Mouse (Mus musculus) Muller cell, postnatal 12 days (primary cell): Measurements from ENCODE around the gene Acvr1.
A peak's percentile ranks its signal among the peaks of the same experiment; 100 is the strongest.

Experiments used
- DNase-seq: peaks from one replicate; pipeline ENCODE4 v3.0.0-alpha.2; 2015; ENCODE audit errors: inconsistent ontology term

Acvr1 gene

GRCm38 (mm10) chr2:58520727-58521126 is 46.2 kb downstream of the Acvr1 start:
- DNase-seq, result no peak

GRCm38 (mm10) chr2:58518517-58518916 is 48.4 kb downstream of the Acvr1 start:
- DNase-seq, result no peak

DNA sequence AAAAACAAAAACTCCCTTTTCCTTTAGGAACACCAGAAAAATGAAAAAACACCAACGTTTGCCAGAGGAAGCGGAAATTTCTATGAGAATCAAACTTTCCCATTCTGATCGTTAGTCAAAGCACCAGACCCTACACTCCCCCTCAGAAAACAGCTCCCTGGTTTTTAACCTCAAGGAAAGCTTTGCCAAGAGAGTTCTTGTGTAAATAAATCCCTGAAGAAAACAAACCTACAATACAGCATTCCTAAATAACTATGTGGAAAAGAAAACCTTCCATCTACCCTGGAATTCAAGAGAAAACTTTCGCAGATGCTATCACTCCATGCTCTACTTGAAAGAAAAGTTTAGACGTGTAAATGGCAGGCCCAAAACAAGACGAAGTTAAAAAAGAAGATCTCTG is 50.0 kb downstream of the Acvr1 start:
- no peak for DNase-seq

DNA sequence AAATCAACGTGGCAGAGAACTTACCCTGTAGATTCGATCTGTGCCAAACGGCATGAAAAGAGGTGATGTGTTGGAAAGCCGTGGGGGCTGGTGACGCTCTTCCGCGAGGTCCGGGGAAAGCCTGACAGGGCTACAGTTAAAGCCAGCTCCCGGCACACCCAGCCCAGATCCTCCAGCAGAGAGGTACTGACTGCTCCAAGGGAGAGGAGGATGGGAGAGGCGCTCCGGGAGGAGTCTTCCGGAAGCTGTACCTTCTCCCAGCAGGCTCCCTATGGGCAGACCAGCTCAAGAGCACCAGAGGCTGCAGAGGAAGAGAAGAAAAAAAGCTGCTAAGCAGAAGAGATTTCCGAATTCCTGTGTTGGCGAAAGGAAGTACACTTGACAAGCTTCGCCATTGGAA is 51.0 kb downstream of the Acvr1 start:
- no peak for DNase-seq

DNA sequence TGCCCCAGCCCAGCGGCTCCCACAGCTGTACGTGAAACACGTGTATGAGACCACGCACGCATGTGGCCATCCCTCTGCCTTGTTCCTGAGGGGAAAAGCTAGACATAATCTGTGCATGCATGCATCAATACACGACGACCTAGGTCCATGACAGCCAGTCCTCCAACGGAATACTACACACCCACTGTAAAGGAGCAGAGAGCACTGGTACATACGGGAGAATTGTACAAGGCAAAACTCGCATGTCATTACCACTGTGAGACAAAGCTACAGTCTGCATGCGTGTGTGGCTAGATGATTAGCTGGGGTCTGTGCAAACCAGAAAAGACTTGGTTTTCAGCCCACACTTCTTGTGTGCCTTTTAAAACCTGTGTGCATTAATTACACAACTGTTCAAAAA is 52.5 kb downstream of the Acvr1 start:
- DNase-seq, result no peak

- peak; percentile 68 for DNase-seq
Observed at GRCm38 (mm10) chr2:58513212-58513611, 53.7 kb downstream of the Acvr1 start.

DNA sequence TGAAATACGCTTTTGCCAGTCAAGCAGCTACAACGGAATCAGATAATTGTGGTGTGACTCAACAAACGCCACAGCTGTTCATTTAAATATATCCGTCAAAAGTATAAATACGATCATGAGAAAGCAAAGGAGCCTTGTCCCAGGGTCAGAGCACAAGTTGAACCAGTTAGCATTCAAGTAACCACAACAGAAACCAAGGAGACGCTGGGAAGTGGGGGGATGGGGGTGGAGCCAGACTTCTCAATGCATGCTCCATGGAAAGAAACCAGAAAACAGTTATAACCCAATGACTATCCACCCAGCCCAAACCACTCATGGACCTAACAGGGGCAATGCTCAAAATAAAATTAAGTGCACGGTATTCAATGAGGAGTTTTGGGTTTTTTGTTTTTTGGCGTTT is 56.8 kb downstream of the Acvr1 start:
- peak; percentile 53 for DNase-seq

DNA sequence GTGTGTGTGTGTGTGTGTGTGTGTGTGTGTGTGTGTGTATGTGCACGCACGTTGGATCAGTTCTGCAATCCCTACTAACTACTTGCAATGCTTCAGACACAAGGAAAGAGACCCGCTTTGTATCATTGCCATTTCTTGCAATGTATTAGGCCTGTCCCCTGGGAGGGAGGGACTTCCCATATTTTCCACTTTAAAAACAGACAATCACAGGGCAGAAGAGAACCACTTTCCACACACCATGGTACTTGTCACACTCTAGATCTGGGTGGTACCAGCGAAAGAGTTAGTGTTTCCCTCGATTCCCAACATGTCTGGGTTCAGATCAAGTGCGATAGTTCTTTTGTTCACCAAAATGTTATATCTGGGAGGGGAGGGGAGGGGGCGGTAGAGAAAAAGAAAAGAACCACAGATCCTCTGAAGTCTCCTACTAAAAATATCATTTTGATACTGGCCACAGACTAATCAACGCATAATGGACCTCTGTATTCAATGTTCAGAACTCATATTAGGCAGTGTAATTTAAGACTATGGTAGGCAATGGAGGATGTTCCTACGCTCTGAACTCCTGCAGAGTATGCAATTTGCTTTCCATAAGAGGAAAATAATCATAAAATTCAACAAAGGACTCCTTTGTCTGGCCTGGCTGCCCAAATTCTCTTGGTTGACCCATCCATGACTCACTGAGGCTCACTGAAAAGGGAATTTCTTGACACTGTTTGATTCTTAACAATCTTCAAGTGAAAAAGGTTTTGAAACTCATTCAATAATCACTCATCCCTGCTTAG is 61.5 kb downstream of the Acvr1 start:
- peak; percentile 97 for DNase-seq

- no peak for DNase-seq
Observed at GRCm38 (mm10) chr2:58496647-58497410, 70.1 kb downstream of the Acvr1 start.

- no peak for DNase-seq
Observed at GRCm38 (mm10) chr2:58495271-58495670, 71.7 kb downstream of the Acvr1 start.

GRCm38 (mm10) chr2:58493685-58494635 is 73.0 kb downstream of the Acvr1 start:
- no peak for DNase-seq

DNA sequence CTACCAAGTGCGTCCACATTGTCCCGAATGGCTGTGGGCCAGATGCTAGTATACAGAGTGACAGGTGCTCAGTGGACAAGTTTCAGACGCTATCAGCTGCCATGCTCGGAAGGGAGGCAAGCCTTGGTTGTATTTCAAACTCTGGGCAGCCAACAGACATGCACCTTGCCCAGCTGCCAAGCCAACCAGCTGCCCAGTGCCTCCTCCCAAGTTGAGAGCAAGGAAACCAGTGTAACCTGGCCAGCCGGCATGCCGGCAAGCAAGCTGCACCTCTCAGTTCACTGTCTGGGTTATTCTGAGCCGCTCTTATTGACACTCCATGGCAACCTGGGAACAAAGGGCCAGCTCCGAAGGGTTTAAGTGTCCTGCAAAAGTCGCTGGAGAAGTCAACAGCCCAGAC is 77.7 kb downstream of the Acvr1 start:
- no peak for DNase-seq

DNA sequence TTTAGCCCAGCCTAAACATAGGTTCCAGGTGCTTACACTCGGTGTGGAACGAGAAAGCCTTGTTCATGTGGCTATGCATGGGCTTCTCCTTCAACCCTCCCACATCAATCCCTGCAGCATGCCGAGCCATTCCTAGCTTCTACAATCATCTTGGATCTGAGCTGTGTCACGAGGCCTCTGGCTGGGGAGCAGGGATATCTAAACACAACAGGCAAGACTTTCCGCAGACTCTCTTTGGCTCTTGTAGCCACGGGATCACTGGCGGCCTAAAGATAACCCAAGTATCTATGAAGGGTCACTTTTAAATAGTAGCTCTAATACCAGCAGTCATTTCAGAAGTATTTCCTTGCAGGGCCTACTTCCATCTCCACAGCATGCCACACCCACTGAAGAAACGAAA is 78.6 kb downstream of the Acvr1 start:
- DNase-seq, result no peak

GRCm38 (mm10) chr2:58487279-58487560 is 79.7 kb downstream of the Acvr1 start:
- no peak for DNase-seq

DNA sequence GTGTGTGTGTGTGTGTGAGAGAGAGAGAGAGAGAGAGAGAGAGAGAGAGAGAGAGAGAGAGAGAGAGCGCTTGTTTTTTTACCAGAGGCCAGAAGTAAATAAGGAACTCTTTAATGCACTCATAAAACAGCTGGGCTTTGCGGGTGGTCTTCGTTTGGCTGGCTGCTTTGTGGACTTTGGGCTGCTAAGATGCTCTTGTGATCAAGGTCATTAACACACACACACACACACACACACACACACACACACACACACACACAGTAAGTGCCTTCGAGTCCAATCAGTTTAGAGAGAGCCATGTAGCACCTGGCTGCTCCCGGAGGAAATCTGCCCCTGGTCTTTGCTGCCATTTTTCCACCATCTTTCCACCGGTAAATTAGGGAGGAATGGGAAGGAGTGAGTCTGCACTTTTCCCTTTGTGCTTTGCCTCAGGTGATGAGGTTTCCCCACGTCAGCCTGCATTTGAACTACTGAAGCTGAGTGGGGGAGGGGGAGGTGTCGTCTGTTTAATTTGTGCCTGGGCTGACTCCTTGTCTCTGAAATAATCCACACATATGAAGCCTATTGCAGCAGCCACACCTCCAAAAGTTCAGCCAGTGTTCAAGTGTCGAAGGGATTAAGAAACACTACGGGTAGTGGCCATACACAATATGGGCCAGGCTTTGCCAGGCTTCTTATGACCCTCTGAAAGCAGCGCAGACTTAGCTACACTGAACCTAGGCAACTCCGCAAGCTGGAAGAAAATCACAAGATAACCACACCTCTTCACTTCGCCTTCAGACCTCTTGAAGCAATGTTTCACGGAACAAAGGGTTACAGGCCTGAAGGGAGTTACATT is 80.3 kb downstream of the Acvr1 start:
- DNase-seq, result no peak

DNA sequence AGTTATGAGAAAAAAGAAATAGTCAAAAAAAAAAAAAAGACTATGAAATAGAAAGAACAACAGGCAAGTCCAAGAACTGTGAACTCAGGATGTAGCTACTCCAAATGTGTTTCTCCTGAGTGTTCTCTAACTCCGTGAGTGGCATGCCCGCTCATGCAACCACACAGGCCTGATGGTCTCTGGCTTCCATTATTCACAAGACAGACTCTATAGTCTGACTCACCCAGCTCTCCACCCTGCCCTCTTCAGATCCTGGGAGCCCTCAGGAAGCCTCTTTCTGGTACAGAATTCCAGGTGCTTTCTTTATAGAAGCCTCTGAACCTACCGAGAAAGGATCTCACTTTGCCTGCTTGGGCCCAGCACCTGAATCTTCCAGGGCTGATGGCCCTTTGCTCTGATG is 81.3 kb downstream of the Acvr1 start:
- peak; percentile 33 for DNase-seq

DNA sequence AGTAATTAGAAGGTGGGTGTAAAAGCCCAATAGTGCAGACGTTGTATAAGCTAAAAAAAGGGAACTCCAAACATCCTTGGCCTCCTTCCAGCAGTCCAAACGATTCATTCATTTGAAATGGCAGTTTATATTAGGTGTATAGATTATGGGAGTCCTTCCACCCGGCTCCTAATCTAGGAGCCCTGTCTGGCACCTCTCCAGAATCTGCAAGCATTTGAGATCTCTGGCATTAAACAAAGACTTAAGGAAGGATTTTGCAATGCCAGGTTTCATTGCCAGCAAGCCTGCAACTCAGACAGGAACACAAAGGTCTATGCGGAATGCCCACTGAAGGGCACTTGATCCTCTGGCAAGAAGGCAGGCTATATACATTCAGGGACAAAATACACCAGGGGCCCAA is 81.8 kb downstream of the Acvr1 start:
- DNase-seq, result peak; percentile 26

- DNase-seq, result peak; percentile 70
Observed at GRCm38 (mm10) chr2:58484284-58484965, 82.5 kb downstream of the Acvr1 start.

DNA sequence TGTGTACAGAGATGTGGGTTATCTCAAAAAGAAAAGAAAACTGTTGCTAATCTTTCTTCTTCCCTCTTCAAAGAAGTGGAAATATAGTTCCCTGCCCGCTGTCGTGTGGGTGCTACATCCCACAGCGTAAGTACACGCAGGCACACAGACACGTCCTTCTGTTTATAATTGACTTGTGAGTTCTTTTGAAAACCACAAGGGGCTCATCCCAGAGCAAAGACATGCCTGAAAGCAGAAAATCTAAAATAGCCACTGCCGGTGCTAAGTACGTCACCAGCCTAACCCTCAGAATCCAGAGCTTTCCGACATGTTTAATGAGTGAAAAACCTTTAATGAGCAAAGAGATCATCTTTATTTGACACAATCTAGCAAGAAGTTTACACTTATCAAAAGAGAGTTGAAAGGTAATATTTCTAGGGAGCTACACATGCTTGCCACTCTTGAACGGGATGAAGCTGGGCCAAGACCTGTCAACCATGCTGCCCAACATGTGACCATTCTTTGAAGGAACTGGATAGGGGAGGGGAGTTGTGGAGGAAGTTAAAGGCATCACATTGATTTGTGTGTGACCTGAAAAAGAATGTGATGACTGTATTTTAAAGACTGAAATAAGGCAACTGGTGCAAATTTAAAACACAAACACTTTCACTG is 85.4 kb downstream of the Acvr1 start:
- DNase-seq, result no peak

DNA sequence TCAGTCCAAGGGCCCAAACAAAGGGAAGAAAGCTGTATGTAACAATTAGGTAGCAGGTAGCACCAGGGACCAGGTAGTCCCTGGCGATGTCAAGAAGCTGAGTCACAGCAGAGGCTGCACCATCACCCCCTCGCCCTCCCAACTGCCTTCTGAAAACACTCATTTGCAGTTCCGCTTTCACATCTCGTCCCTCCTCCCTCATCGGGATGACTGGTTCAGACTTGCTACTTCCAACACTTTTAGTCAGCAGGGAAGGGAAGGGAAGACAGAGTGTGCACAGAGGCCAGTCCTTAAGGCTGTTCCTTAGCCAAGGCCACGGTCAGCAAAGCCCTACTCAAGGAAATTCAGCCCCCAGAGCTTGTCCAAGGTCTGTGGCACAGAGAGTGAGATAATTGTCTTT is 86.2 kb downstream of the Acvr1 start:
- DNase-seq, result no peak
